Mouse (Mus musculus) midbrain, embryonic 15.5 days (tissue): ENCODE measurements around the gene Gm6370. TPM values are rescaled to one million over a fixed set of nuclear protein-coding genes. Genes with fewer than 3 reads are reported as not detected.
"Not testable (repeated sequence)": the region's sequence is repeated elsewhere in the genome, so short reads cannot be mapped to it uniquely, and the experiment has no call there.

ENCODE experiments used
- ATAC-seq: fragments of 200-750 bp; cut with Nextera tagmentation; replicated peaks from 2 replicates; pipeline ENCODE4 v1.8.0; 2017; ENCODE audit warnings: moderate TSS enrichment
- H3K27ac ChIP-seq: fragments of 300-500 bp; sonication (generic); 2 replicates; pipeline ENCODE4 v1.5.1; 2015; ENCODE audit warnings: mild to moderate bottlenecking, inconsistent platforms
- H3K27me3 ChIP-seq: fragments of 300-500 bp; sonication (generic); replicated peaks from 2 replicates; pipeline ENCODE4 v1.6.1; 2015; ENCODE audit warnings: inconsistent platforms
- H3K36me3 ChIP-seq: fragments of 300-500 bp; sonication (generic); replicated peaks from 2 replicates; pipeline ENCODE4 v1.6.1; 2015; ENCODE audit warnings: inconsistent platforms
- H3K4me1 ChIP-seq: fragments of 300-500 bp; sonication (generic); 2 replicates; pipeline ENCODE4 v1.6.1; 2015; ENCODE audit warnings: inconsistent platforms
- H3K4me2 ChIP-seq: fragments of 300-500 bp; sonication (generic); 2 replicates; pipeline ENCODE4 v1.6.1; 2015; ENCODE audit warnings: inconsistent platforms, mild to moderate bottlenecking, moderate library complexity
- H3K4me3 ChIP-seq: fragments of 300-500 bp; sonication (generic); 2 replicates; pipeline ENCODE4 v1.5.1; 2015; ENCODE audit warnings: mild to moderate bottlenecking, inconsistent platforms
- H3K9ac ChIP-seq: fragments of 300-500 bp; sonication (generic); 2 replicates; pipeline ENCODE4 v1.6.1; 2015; ENCODE audit warnings: mild to moderate bottlenecking, inconsistent platforms
- H3K9me3 ChIP-seq: fragments of 300-500 bp; sonication (generic); 2 replicates; pipeline ENCODE4 v1.6.1; 2016; ENCODE audit warnings: inconsistent platforms
- WGBS: fragments of 180-500 bp; shearing (Covaris S2); methylation state at CpG from one replicate; pipeline ENCODE4 v1.1.7; 2015; ENCODE audit warnings: mixed read lengths; 5-methylcytosine and 5-hydroxymethylcytosine counted together
- polyA plus RNA-seq: library from polyadenylated mRNA; unstranded; fragments of >200 nt; fragmentation: Nextera tagmentation; extraction: Ambion mirVana; gene quantifications from 2 replicates; pipeline ENCODE4 v1.2.1, GENCODE M21; 2015

Gm6370 gene
- polyA plus RNA-seq, 1 experiment from 2014 or later: not detected

GRCm38 (mm10) chr5:146488959-146489358 is 2.2 kb upstream of the Gm6370 start:
- H3K4me1 ChIP-seq, H3K4me3 ChIP-seq, H3K9me3 ChIP-seq, ATAC-seq, H3K27ac ChIP-seq, H3K9ac ChIP-seq, H3K4me2 ChIP-seq, H3K36me3 ChIP-seq, H3K27me3 ChIP-seq: not testable (repeated sequence)
- WGBS: 15% methylated on average over 3 of the region's 4 CpGs

- H3K36me3 ChIP-seq, H3K27me3 ChIP-seq, H3K4me1 ChIP-seq, H3K9me3 ChIP-seq, ATAC-seq, H3K4me2 ChIP-seq, H3K9ac ChIP-seq, H3K27ac ChIP-seq, H3K4me3 ChIP-seq: not testable (repeated sequence)
- WGBS: no CpG with 5 or more reads among the region's 5 CpGs
Observed at GRCm38 (mm10) chr5:146502099-146502498, 10.9 kb downstream of the Gm6370 start, which contains the start of gene 4930449I24Rik. 4930449I24Rik (plus strand) TSS chr5:146502399.

GRCm38 (mm10) chr5:146513823-146514222 is 22.7 kb downstream of the Gm6370 start, which contains the start of gene Gm3402:
Gm3402 (plus strand) TSS chr5:146514123.
- not testable (repeated sequence) for H3K4me2 ChIP-seq, H3K4me3 ChIP-seq, H3K9ac ChIP-seq, H3K27ac ChIP-seq, H3K4me1 ChIP-seq, H3K36me3 ChIP-seq, H3K9me3 ChIP-seq, ATAC-seq, H3K27me3 ChIP-seq
- 80% methylated on average over 1 of the region's 5 CpGs for WGBS

GRCm38 (mm10) chr5:146525501-146525900 is 34.3 kb downstream of the Gm6370 start, which contains the start of gene Gm3404:
Gm3404 (plus strand) TSS chr5:146525801.
- not testable (repeated sequence) for ATAC-seq, H3K9ac ChIP-seq, H3K36me3 ChIP-seq, H3K4me3 ChIP-seq, H3K27me3 ChIP-seq, H3K4me1 ChIP-seq, H3K9me3 ChIP-seq, H3K4me2 ChIP-seq, H3K27ac ChIP-seq
- WGBS: 97% methylated on average over 3 of the region's 3 CpGs

- WGBS: 100% methylated on average over 1 of the region's 3 CpGs
- H3K4me2 ChIP-seq, H3K4me1 ChIP-seq, H3K9me3 ChIP-seq, H3K9ac ChIP-seq, H3K27me3 ChIP-seq, H3K36me3 ChIP-seq, ATAC-seq, H3K27ac ChIP-seq, H3K4me3 ChIP-seq: not testable (repeated sequence)
Observed at GRCm38 (mm10) chr5:146537347-146537746, 46.2 kb downstream of the Gm6370 start, which contains the start of gene Gm3409. Gm3409 (plus strand) TSS chr5:146537647.

Other genes with a start within 250 kb of the Gm6370 start
- gene Wasf3, start 106.4 kb upstream of the Gm6370 start, polyA plus RNA-seq: 18.5 and 18.8 TPM in 2 replicates
- not detected in 2 replicates for gene Gm6408, start 9.4 kb upstream of the Gm6370 start, polyA plus RNA-seq
- not detected in 2 replicates for gene 4930449I24Rik, start 11.0 kb downstream of the Gm6370 start, polyA plus RNA-seq
- gene Gm3402, start 22.8 kb downstream of the Gm6370 start, polyA plus RNA-seq: not detected in 2 replicates
- gene Gm3404, start 34.4 kb downstream of the Gm6370 start, polyA plus RNA-seq: not detected in 2 replicates
- gene Gm3409, start 46.3 kb downstream of the Gm6370 start, polyA plus RNA-seq: not detected in 2 replicates
- not detected in 2 replicates for gene Gm3415, start 64.8 kb downstream of the Gm6370 start, polyA plus RNA-seq
- gene Gpr12, start 93.9 kb downstream of the Gm6370 start, polyA plus RNA-seq: 26.7 and 27.3 TPM in 2 replicates